Mouse (Mus musculus) hindbrain, embryonic 11.5 days (tissue): ENCODE results near the gene Lrit3. TPM values are rescaled to one million over a fixed set of nuclear protein-coding genes. Genes with fewer than 3 reads are reported as not detected.

Source experiments
- ATAC-seq: fragments of 200-750 bp; cut with Nextera tagmentation; 2 replicates; pipeline ENCODE4 v1.8.0; 2017; ENCODE audit warnings: mild to moderate bottlenecking, moderate TSS enrichment, moderate library complexity; ENCODE audit not compliant: low FRiP score
- DNase-seq: peaks from one replicate; pipeline ENCODE4 v3.0.0-alpha.2; 2015; ENCODE audit warnings: low spot score
- H3K27ac ChIP-seq: fragments of 300-500 bp; sonication (generic); 2 replicates; pipeline ENCODE4 v1.5.1; 2014; ENCODE audit warnings: mild to moderate bottlenecking, low read depth, low read length
- H3K27me3 ChIP-seq: fragments of 300-500 bp; sonication (generic); 2 replicates; pipeline ENCODE4 v1.6.1; 2014; ENCODE audit warnings: mild to moderate bottlenecking, low read length, moderate library complexity, mixed read lengths; ENCODE audit not compliant: control insufficient read depth, insufficient read depth
- H3K36me3 ChIP-seq: fragments of 300-500 bp; sonication (generic); 2 replicates; pipeline ENCODE4 v1.6.1; 2014; ENCODE audit warnings: mild to moderate bottlenecking, low read length, moderate library complexity, mixed read lengths; ENCODE audit not compliant: control insufficient read depth, insufficient read depth
- H3K4me1 ChIP-seq: fragments of 300-500 bp; sonication (generic); replicated peaks from 2 replicates; pipeline ENCODE4 v1.6.1; 2014; ENCODE audit warnings: low read length, mixed read lengths; ENCODE audit not compliant: control insufficient read depth, insufficient read depth
- H3K4me2 ChIP-seq: fragments of 300-500 bp; sonication (generic); replicated peaks from 2 replicates; pipeline ENCODE4 v1.6.1; 2014; ENCODE audit warnings: mild to moderate bottlenecking, low read depth, low read length
- H3K4me3 ChIP-seq: fragments of 300-500 bp; sonication (generic); 2 replicates; pipeline ENCODE4 v1.5.1; 2014; ENCODE audit warnings: low read depth, low read length
- H3K9ac ChIP-seq: fragments of 300-500 bp; sonication (generic); 2 replicates; pipeline ENCODE4 v1.6.1; 2014; ENCODE audit warnings: low read depth, low read length
- H3K9me3 ChIP-seq: fragments of 300-500 bp; sonication (generic); 2 replicates; pipeline ENCODE4 v1.6.1; 2016; ENCODE audit warnings: low read length; ENCODE audit not compliant: control insufficient read depth
- WGBS: fragments of 180-500 bp; shearing (Covaris S2); extraction: QIAGEN DNeasy Blood & Tissue Kit; methylation state at CpG from one replicate; pipeline ENCODE4 v1.1.7; 2014; 5-methylcytosine and 5-hydroxymethylcytosine counted together
- polyA plus RNA-seq: library from polyadenylated mRNA; unstranded; fragments of >200 nt; fragmentation: Nextera tagmentation; extraction: Ambion mirVana; gene quantifications from 2 replicates; pipeline ENCODE4 v1.2.1, GENCODE M21; 2014

The Lrit3 gene
- not detected in 2 replicates for polyA plus RNA-seq

DNA sequence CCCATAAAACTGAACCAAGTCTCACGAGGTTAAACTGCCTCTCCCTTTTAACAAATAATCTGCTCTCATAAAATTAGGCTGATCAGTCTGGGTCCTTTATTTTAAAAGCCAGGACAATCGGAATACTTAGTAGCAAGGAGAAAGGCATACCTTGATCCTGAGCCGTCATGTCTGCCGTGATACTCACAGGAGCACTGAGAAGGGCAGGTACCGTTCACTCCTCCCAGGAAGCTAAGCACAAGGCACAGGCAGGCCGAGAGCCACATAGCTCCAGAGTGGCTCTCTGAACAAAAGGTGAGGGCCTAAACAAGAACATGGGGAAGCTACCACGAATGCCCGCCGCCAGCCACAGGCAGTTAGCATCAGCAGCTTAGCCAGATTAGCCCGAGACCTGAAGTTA lies at the start of gene Lrit3:
Gene Lrit3 (minus strand): TSS at position 266 of the 400 bp plus-strand sequence.
- H3K27ac ChIP-seq = no peak within 1 kb of the TSS
- 82% methylated on average over 10 of the region's 10 CpGs for WGBS
- no peak within 1 kb of the TSS for H3K9ac ChIP-seq
- no peaks in the 10 kb centered on the region for H3K4me1 ChIP-seq
- H3K4me3 ChIP-seq = no peak within 1 kb of the TSS
- DNase-seq (no peak), ATAC-seq (no peak)
- no peak within 1 kb of the TSS for H3K4me2 ChIP-seq
- H3K9me3 ChIP-seq = no peaks in the 10 kb centered on the region
- H3K27me3 ChIP-seq = no peaks in the 10 kb centered on the region
- no peaks in the 10 kb centered on the region for H3K36me3 ChIP-seq

DNA sequence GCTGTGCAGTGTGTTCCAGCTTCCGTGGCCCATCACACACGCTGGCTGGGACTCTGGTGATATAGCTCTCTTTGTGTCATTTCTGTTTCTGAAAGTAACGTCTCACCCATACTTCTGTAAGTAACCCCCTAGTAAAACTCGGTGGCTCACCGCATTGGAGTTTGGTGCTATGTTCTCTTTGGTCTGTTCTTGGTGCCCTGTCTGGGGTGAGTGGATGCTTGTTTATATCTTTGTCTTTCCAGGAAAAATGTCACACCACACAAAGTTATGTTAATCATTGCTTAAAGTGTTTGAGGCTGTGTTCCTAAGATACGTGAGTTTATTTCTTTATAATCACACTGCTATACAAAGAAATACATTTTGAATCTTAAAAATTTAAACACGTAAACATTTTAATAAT lies 43.0 kb upstream of the Lrit3 start:
- H3K27ac ChIP-seq = no peak overlapping the region
- H3K4me2 ChIP-seq = no peak overlapping the region
- no peaks in the 10 kb centered on the region for H3K27me3 ChIP-seq
- no peak overlapping the region for H3K9ac ChIP-seq
- H3K4me3 ChIP-seq = no peak overlapping the region
- H3K36me3 ChIP-seq = no peaks in the 10 kb centered on the region
- no peaks in the 10 kb centered on the region for H3K4me1 ChIP-seq
- ATAC-seq (no peak), DNase-seq (no peak)
- no peaks in the 10 kb centered on the region for H3K9me3 ChIP-seq
- 89% methylated on average over 7 of the region's 7 CpGs for WGBS

DNA sequence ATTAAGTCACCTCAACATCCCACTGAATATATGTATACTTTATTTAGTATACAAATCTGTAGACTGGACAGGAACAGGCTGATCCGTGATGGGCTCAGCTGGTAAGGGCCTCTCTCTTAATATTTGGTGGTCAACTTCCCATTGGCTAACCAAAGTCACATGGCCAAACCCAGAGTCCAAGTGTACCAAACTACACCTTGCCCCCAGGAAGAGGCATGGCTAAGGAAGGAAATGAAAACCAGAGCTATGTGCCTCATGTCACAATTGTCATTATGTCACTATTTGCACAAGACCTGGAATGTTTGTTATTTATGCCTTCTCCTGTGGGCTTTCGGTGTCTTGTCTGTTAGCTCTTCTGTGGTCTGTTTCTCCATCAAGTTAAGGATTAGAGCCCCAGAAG lies 42.0 kb upstream of the Lrit3 start:
- DNase-seq (no peak), ATAC-seq (no peak)
- Histone ChIP-seq H3K4me1 (no peaks in the 10 kb centered on the region), H3K27me3 (no peaks in the 10 kb centered on the region), H3K4me3 (no peak overlapping the region), H3K9me3 (no peaks in the 10 kb centered on the region), H3K36me3 (no peaks in the 10 kb centered on the region), H3K27ac (no peak overlapping the region), H3K4me2 (no peak overlapping the region), H3K9ac (no peak overlapping the region)
- WGBS = 88% methylated on average over 2 of the region's 2 CpGs

DNA sequence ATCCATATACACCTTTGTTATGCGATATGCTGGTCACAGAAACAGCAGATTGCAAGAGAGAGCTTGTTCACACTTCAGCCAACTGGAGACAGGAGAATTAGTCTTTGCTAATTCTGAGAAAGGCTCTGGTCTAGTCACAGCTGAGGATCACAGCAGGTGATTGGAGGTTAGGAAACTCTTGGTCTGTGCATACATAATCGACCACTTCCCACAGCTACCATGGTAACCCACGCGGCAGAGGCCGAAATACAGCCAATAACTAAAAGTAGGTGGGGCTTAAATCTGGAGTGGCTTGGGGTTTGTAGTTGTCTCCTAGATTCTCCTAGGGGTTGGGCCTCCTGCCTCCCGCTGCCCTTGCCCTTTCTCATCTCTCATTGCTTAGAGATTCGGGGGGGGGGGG lies 34.2 kb upstream of the Lrit3 start:
- Histone ChIP-seq H3K27me3 (no peaks in the 10 kb centered on the region), H3K4me2 (no peak overlapping the region), H3K9ac (no peak overlapping the region), H3K36me3 (no peaks in the 10 kb centered on the region), H3K4me1 (no peaks in the 10 kb centered on the region), H3K9me3 (no peaks in the 10 kb centered on the region), H3K27ac (no peak overlapping the region), H3K4me3 (no peak overlapping the region)
- DNase-seq (no peak), ATAC-seq (no peak)
- WGBS = 58% methylated on average over 7 of the region's 7 CpGs

DNA sequence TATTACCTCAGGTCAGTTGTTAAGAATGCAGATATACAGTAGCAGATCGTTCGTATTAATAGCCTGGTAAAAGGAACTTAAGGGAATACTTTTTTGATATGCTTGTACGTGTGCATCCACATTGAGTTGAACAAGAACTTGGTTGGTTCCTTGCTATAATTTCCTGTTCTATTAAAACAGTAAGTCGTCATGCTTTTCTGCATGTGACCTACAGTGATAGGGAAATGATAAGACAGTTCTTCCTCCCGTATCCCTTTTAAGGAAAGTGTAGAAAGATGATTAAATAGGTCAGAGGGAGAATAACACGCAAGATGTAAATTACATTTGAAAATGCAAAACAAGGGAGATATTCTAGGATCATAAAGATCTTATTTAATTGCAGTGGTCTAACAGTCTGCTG lies 33.1 kb upstream of the Lrit3 start:
- no peak for ATAC-seq
- Histone ChIP-seq H3K9ac (no peak overlapping the region), H3K36me3 (no peaks in the 10 kb centered on the region), H3K4me2 (no peak overlapping the region), H3K27me3 (no peaks in the 10 kb centered on the region), H3K27ac (no peak overlapping the region), H3K4me3 (no peak overlapping the region), H3K9me3 (no peaks in the 10 kb centered on the region), H3K4me1 (no peaks in the 10 kb centered on the region)
- 88% methylated on average over 6 of the region's 6 CpGs for WGBS
- no peak for DNase-seq

DNA sequence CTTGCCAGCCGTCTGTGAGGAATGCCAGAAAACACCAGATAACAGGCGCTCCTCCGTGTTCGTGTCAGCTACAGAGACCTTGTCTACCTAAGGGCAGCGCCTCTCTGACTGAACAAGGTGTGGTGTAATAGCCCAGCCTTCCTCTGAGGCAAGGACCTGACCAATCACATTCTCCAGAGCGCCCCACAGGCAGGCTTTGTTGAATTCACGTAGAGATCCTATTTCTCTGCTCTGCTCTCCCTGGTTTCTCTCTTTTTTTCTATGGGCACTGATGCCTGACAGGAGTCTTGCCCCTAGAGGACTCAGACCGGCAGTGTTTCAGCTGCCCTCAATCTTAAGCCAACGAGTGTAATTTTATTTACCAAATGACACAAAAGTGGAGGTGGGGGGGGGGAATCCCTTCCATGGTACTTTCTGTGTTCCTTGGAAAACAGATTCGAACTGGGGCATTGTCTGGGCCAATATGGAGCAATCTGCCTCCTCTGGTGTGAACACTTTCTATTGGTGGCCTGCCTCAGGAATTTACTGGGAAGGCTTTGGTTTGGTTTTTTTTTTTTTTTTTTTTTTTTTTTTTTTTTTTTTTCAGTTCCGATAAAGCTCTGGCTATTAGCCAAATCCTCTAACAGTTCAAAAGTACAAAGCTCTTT lies 32.3 kb upstream of the Lrit3 start:
- 0 out of 2 replicates have a peak, but pooled peaks have one; percentile 11 for ATAC-seq
- no peaks in the 10 kb centered on the region for H3K9me3 ChIP-seq
- H3K27ac ChIP-seq = no peak overlapping the region
- DNase-seq = peak; percentile 30
- no peak overlapping the region for H3K4me2 ChIP-seq
- no peaks in the 10 kb centered on the region for H3K4me1 ChIP-seq
- no peaks in the 10 kb centered on the region for H3K27me3 ChIP-seq
- H3K4me3 ChIP-seq = no peak overlapping the region
- 24% methylated on average over 11 of the region's 11 CpGs for WGBS
- no peak overlapping the region for H3K9ac ChIP-seq
- no peaks in the 10 kb centered on the region for H3K36me3 ChIP-seq

DNA sequence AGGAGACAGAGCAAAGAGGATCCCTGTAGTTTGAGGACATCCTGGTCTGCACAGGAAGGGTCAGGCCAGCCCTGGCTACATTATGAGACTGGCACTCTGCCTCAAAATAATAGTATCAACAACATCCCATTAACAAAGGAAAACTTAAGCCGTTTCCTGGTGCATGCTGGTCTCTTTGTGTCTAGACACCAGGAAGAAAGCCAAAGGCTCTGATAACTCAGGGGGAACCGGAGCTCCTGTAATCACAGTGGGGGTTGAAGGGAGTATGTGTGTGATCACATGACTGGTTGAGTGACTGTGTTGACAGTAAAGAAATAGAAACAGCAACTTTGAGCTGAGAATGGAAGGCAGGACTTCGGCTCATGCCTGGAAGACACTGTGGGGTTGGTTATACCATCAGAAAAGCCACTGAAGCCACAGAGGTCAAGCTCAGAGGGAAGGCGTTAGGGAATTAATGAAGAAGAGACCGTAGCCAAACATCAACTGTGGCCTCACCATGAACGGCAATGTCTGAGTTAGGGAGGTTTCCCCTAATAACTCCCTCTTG lies 31.6 kb upstream of the Lrit3 start, which contains the start of gene Cfi:
Gene Cfi (plus strand): TSS at position 497 of the 547 bp plus-strand sequence.
- no peak within 1 kb of the TSS for H3K27ac ChIP-seq

DNA sequence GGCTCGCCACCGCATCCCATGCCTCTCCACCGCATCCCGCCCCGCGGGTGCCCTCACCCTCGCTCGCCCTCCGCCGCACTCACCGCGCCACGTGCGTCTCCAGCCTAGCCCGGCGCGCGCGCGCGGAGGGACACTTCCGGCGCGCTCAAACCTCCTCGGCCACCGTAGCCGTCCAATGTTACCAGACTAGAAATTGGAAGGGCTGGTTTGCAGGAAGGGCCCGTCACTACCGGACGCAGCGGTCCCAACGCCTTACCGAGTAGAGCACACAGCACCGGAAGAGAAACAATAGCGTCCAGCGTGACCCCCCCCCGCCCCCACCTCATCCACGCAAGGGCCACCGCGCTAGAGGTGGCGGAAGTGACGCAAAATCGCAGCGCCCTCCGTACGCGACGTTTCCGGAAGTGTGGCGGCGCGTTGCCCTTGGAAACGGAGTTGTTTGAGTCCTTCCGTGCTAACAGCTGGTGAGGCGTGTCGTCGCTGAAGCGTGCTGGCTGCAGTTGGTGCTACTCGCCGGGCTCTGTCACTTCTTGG lies 27.3 kb upstream of the Lrit3 start, which contains the start of gene Gar1:
Gene Gar1 (minus strand): TSS at position 362 of the 534 bp plus-strand sequence.
- peak; percentile 99 for DNase-seq
- peaks cover 4% of the 10 kb centered on the region for H3K4me1 ChIP-seq
- peak within 1 kb of the TSS; percentile 96 for H3K4me3 ChIP-seq
- WGBS = under 1% methylated on average over 56 of the region's 60 CpGs
- no peaks in the 10 kb centered on the region for H3K9me3 ChIP-seq
- peak within 1 kb of the TSS; percentile 81 for H3K9ac ChIP-seq
- no peaks in the 10 kb centered on the region for H3K27me3 ChIP-seq
- peak within 1 kb of the TSS; percentile 46 for H3K4me2 ChIP-seq
- peak; percentile 96 for ATAC-seq
- H3K36me3 ChIP-seq = no peaks in the 10 kb centered on the region
- peak within 1 kb of the TSS; percentile 90 for H3K27ac ChIP-seq

More for the DNA sequence above, 31.6 kb upstream of the Lrit3 start, which contains the start of gene Cfi:
- ATAC-seq = no peak
- H3K4me3 ChIP-seq = no peak within 1 kb of the TSS
- WGBS = 67% methylated on average over 6 of the region's 6 CpGs
- no peaks in the 10 kb centered on the region for H3K9me3 ChIP-seq
- H3K4me1 ChIP-seq = no peaks in the 10 kb centered on the region
- no peaks in the 10 kb centered on the region for H3K27me3 ChIP-seq
- no peaks in the 10 kb centered on the region for H3K36me3 ChIP-seq
- no peak within 1 kb of the TSS for H3K9ac ChIP-seq
- no peak within 1 kb of the TSS for H3K4me2 ChIP-seq
- DNase-seq = no peak

DNA sequence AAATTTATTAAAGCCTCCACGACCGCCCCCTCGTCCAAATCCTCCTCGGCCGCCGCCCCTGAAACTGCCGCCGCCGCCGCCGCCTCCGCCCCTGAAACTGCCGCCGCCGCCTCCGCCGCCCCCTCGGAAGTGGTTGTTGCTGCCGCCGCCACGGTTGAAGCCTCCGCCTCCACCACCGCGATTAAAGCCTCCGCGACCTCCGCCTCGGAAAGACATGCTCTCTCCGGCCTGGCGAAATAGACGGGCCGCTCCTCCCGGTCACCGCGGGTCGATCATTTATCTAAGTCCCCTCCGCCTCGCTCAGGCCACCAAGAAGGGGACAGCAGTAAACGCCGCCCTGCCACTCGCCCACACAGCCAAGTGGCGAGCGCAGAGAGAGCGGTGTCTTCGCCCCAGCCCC lies 26.8 kb upstream of the Lrit3 start:
- Histone ChIP-seq H3K27me3 (no peaks in the 10 kb centered on the region), H3K4me1 (peaks cover 4% of the 10 kb centered on the region), H3K27ac (peak overlapping the region; percentile 90), H3K4me2 (peak overlapping the region; percentile 46), H3K9me3 (no peaks in the 10 kb centered on the region), H3K36me3 (no peaks in the 10 kb centered on the region), H3K9ac (peak overlapping the region; percentile 81), H3K4me3 (peak overlapping the region; percentile 96)
- DNase-seq = no peak
- no peak for ATAC-seq
- WGBS = under 1% methylated on average over 39 of the region's 45 CpGs
